Mouse (Mus musculus) CH12.LX (cell line): ENCODE measurements around the gene Filip1l. TPM values are rescaled to one million over a fixed set of nuclear protein-coding genes. Genes with fewer than 3 reads are reported as not detected.

Experiments used
- DNase-seq: peaks from one replicate; pipeline ENCODE4 v3.0.0-alpha.2; 2013; ENCODE audit errors: extremely low read depth
- H3K27ac ChIP-seq: 2 replicates; pipeline ENCODE4 v1.5.1; 2012; ENCODE audit warnings: low read depth, mild to moderate bottlenecking, control low read depth, moderate library complexity; ENCODE audit not compliant: insufficient read depth
- H3K27me3 ChIP-seq: replicated peaks from 2 replicates; pipeline ENCODE3; 2012; ENCODE audit warnings: inconsistent platforms
- H3K36me3 ChIP-seq, 2 experiments: replicated peaks in 1 of 2; 2 replicates each; pipeline versions ENCODE3 to v1.6.1; 2012; ENCODE audit warnings: inconsistent platforms in 1 of 2, low read length in 1 of 2, mild to moderate bottlenecking in 1 of 2, mixed read lengths in 1 of 2, moderate library complexity in 1 of 2; ENCODE audit not compliant: control insufficient read depth in 1 of 2, insufficient read depth in 1 of 2
- H3K4me1 ChIP-seq, 2 experiments: 2 replicates each; pipeline ENCODE4 v1.6.1; 2012; ENCODE audit warnings: inconsistent platforms in 1 of 2, moderate library complexity in 1 of 2; ENCODE audit not compliant: insufficient read depth in 2 of 2, control insufficient read depth in 1 of 2
- H3K4me2 ChIP-seq: 2 replicates; pipeline ENCODE4 v1.6.1; 2012; ENCODE audit warnings: low read depth, mild to moderate bottlenecking, control low read depth; ENCODE audit not compliant: poor library complexity, insufficient read depth, severe bottlenecking
- H3K4me3 ChIP-seq, 3 experiments: fragments of 150-350 bp in 1 of 3; sonication (generic) in 1 of 3; replicated peaks in 1 of 3; 2 replicates each; pipeline versions ENCODE3 to v1.5.1; 2011 to 2012; ENCODE audit warnings: low read depth in 2 of 3, low read length in 2 of 3, mild to moderate bottlenecking in 2 of 3, moderate library complexity in 2 of 3, control low read depth in 1 of 3, improper control_type of control experiment in 1 of 3, inconsistent platforms in 1 of 3, mixed read lengths in 1 of 3; ENCODE audit not compliant: poor library complexity in 1 of 3
- H3K79me2 ChIP-seq: replicated peaks from 2 replicates; pipeline ENCODE4 v1.6.1; 2012; ENCODE audit warnings: mild to moderate bottlenecking, moderate library complexity; ENCODE audit not compliant: control insufficient read depth, poor library complexity, insufficient read depth, severe bottlenecking; ENCODE audit errors: extremely low read depth
- H3K9ac ChIP-seq: 2 replicates; pipeline ENCODE4 v1.6.1; 2012; ENCODE audit warnings: low read depth, mild to moderate bottlenecking, control low read depth, moderate library complexity; ENCODE audit not compliant: insufficient read depth
- H3K9me3 ChIP-seq: replicated peaks from 2 replicates; pipeline ENCODE3; 2012; ENCODE audit warnings: low read length, inconsistent platforms, mixed read lengths
- CHD1 ChIP-seq: IDR thresholded peaks from 2 replicates; pipeline ENCODE4 v1.6.1; 2012; ENCODE audit warnings: low read depth, low read length, improper control_type of control experiment, inconsistent platforms
- CHD2 ChIP-seq: IDR thresholded peaks from 2 replicates; pipeline ENCODE4 v1.6.1; 2011; ENCODE audit warnings: low read length, improper control_type of control experiment
- ELF1 ChIP-seq: IDR thresholded peaks from 2 replicates; pipeline ENCODE4 v1.6.1; 2014; ENCODE audit warnings: low read depth, mild to moderate bottlenecking, inconsistent platforms, low read length, improper control_type of control experiment
- EP300 ChIP-seq: IDR thresholded peaks from 2 replicates; pipeline ENCODE4 v1.6.1; 2011; ENCODE audit warnings: low read length, improper control_type of control experiment
- ETS1 ChIP-seq: conservative IDR thresholded peaks from 2 replicates; pipeline ENCODE4 v1.6.1; 2012; ENCODE audit warnings: low read depth, mild to moderate bottlenecking, inconsistent platforms, low read length, improper control_type of control experiment, moderate library complexity
- HCFC1 ChIP-seq: IDR thresholded peaks from 2 replicates; pipeline ENCODE4 v1.6.1; 2012; ENCODE audit warnings: low read depth, mild to moderate bottlenecking, inconsistent platforms, low read length, improper control_type of control experiment
- IRF4 ChIP-seq: IDR thresholded peaks from 2 replicates; pipeline ENCODE4 v1.6.1; 2014; ENCODE audit warnings: low read depth, mild to moderate bottlenecking, inconsistent platforms, low read length, improper control_type of control experiment
- JUN ChIP-seq: IDR thresholded peaks from 2 replicates; pipeline ENCODE4 v1.6.1; 2011; ENCODE audit warnings: low read depth, mild to moderate bottlenecking, low read length, improper control_type of control experiment, moderate library complexity; ENCODE audit not compliant: insufficient read depth
- KAT2A ChIP-seq: IDR thresholded peaks from 2 replicates; pipeline ENCODE4 v1.6.1; 2012; ENCODE audit warnings: low read length, improper control_type of control experiment, inconsistent platforms; ENCODE audit not compliant: insufficient replicate concordance
- MAFK ChIP-seq: IDR thresholded peaks from 2 replicates; pipeline ENCODE4 v1.6.1; 2011; ENCODE audit warnings: low read length, improper control_type of control experiment; ENCODE audit not compliant: insufficient replicate concordance
- MAX ChIP-seq: IDR thresholded peaks from 2 replicates; pipeline ENCODE4 v1.6.1; 2011; ENCODE audit warnings: low read length, improper control_type of control experiment
- MYC ChIP-seq: IDR thresholded peaks from 2 replicates; pipeline ENCODE4 v1.6.1; 2011; ENCODE audit warnings: low read depth, mild to moderate bottlenecking, improper control_type of control experiment, low read length
- NELFE ChIP-seq: IDR thresholded peaks from 2 replicates; pipeline ENCODE4 v1.6.1; 2011; ENCODE audit warnings: low read depth, low read length, improper control_type of control experiment
- NRF1 ChIP-seq: IDR thresholded peaks from 2 replicates; pipeline ENCODE4 v1.6.1; 2014; ENCODE audit warnings: low read depth, mild to moderate bottlenecking, inconsistent platforms, low read length, improper control_type of control experiment, moderate library complexity
- POLR2A ChIP-seq: IDR thresholded peaks from 2 replicates; pipeline ENCODE4 v1.6.1; 2011; ENCODE audit warnings: low read depth, mild to moderate bottlenecking, improper control_type of control experiment, low read length
- RAD21 ChIP-seq: IDR thresholded peaks from 2 replicates; pipeline ENCODE4 v1.6.1; 2011; ENCODE audit warnings: low read depth, mild to moderate bottlenecking, low read length, improper control_type of control experiment, moderate library complexity
- SIN3A ChIP-seq: IDR thresholded peaks from 2 replicates; pipeline ENCODE4 v1.6.1; 2012; ENCODE audit warnings: low read length, improper control_type of control experiment, inconsistent platforms
- SMC3 ChIP-seq: IDR thresholded peaks from 2 replicates; pipeline ENCODE4 v1.6.1; 2011; ENCODE audit warnings: low read depth, low read length, improper control_type of control experiment
- TCF12 ChIP-seq: IDR thresholded peaks from 2 replicates; pipeline ENCODE4 v1.6.1; 2014; ENCODE audit warnings: low read depth, mild to moderate bottlenecking, inconsistent platforms, low read length, improper control_type of control experiment
- UBTF ChIP-seq: IDR thresholded peaks from 2 replicates; pipeline ENCODE4 v1.6.1; 2012; ENCODE audit warnings: low read depth, mild to moderate bottlenecking, inconsistent platforms, low read length, improper control_type of control experiment, moderate library complexity
- ZMIZ1 ChIP-seq: IDR thresholded peaks from 2 replicates; pipeline ENCODE4 v1.6.1; 2012; ENCODE audit warnings: low read depth, mild to moderate bottlenecking, inconsistent platforms, low read length, improper control_type of control experiment
- dilution Hi-C: fragments of 300-500 bp; cut with MboI; formaldehyde crosslinking; loops from 2 replicates; pipeline ENCODE4 v1.14.3; 2020; ENCODE audit warnings: low sequenced_read_pairs; ENCODE audit not compliant: extremely low pct_unique_long_range_greater_than_20kb, extremely low pct_ligation_motif_present
- in situ Hi-C: fragments of 300-500 bp; cut with MboI; formaldehyde crosslinking; loops from 3 replicates; pipeline ENCODE4 v1.14.3; 2019; ENCODE audit warnings: low sequenced_read_pairs, low pct_ligation_motif_present, low pct_unique_long_range_greater_than_20kb, mixed read lengths
- polyA plus RNA-seq: library from polyadenylated mRNA; unstranded; fragments of >175 nt; gene quantifications from 2 replicates; pipeline ENCODE4 v1.2.1, GENCODE M21; 2012; ENCODE audit warnings: low read depth; ENCODE audit not compliant: insufficient read length
- total RNA-seq, 2 experiments: library from RNA; depleted of rRNA; stranded (reverse); fragments of 300-350 nt in 1 of 2; fragments of >200 nt in 1 of 2; gene quantifications; 2 replicates each; pipeline ENCODE4 v1.2.3; 2012 to 2014

Gene Filip1l
- total and polyA plus RNA-seq, 3 experiments = 2.1 to 17.6 (median 5.7) TPM

DNA sequence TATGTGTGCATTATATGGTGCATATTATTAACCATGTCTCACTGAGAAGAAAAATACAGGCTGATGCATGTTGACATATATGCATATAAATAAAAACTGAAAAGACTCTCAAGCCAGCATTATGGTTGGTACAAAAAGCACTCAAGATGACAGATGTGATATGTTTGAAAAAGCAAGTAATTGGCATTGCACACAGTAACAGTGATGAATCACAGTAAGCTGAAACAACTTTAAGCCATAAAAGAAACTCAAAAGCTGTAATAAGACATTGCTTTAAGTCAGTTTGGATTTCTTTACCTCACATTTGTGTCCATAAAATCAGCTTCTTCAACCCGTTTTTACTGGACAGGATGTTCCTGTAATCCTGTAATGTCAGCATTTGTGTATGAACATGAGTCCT lies 211.9 kb downstream of the Filip1l start:
- in situ Hi-C loops = no loop called here
- H3K36me3 ChIP-seq = peaks cover 0 to 50% of the 10 kb centered on the region in 2 experiments

GRCm38 (mm10) chr16:57566215-57566614 lies 213.3 kb downstream of the Filip1l start:
- in situ Hi-C loops = no loop called here
- Histone ChIP-seq H3K4me2 (no peak overlapping the region), H3K36me3 (peaks cover 0 to 58% of the 10 kb centered on the region in 2 experiments), H3K9me3 (no peaks in the 10 kb centered on the region), H3K27ac (no peak overlapping the region), H3K9ac (no peak overlapping the region), H3K4me1 (peaks cover 15 to 49% of the 10 kb centered on the region in 2 experiments), H3K27me3 (no peaks in the 10 kb centered on the region), H3K4me3 (no peak overlapping the region), H3K79me2 (no peaks in the 10 kb centered on the region; the same call in none of the 2 replicates)
- dilution Hi-C loops = no loop called here
- DNase-seq = no peak
- no peak for TF ChIP-seq SIN3A
- TF ChIP-seq RAD21 = no peak
- no peak for TF ChIP-seq UBTF
- no peak for TF ChIP-seq NELFE
- no peak for TF ChIP-seq ELF1
- no peak for TF ChIP-seq EP300
- no peak for TF ChIP-seq CHD2
- no peak for TF ChIP-seq NRF1
- TF ChIP-seq ZMIZ1 = no peak
- no peak for TF ChIP-seq POLR2A
- no peak for TF ChIP-seq CHD1

More for the DNA sequence above, 211.9 kb downstream of the Filip1l start:
- dilution Hi-C loops = no loop called here
- Histone ChIP-seq H3K4me2 (no peak overlapping the region), H3K79me2 (no peaks in the 10 kb centered on the region; the same call in none of the 2 replicates), H3K9me3 (no peaks in the 10 kb centered on the region), H3K9ac (no peak overlapping the region), H3K27ac (no peak overlapping the region), H3K27me3 (no peaks in the 10 kb centered on the region), H3K4me3 (no peak overlapping the region), H3K4me1 (peaks cover 11 to 45% of the 10 kb centered on the region in 2 experiments; a peak in 3 of 4 replicates)
- TF ChIP-seq HCFC1 (no peak), JUN (no peak), MAX (no peak), ELF1 (no peak), MAFK (no peak), IRF4 (no peak), CHD1 (no peak), ETS1 (no peak), EP300 (no peak), TCF12 (no peak), RAD21 (no peak), KAT2A (no peak), SIN3A (no peak), MYC (no peak), POLR2A (no peak), SMC3 (no peak)
- DNase-seq = no peak
